Mouse (Mus musculus): ENCODE results near the gene Slc35e4.

DNA sequence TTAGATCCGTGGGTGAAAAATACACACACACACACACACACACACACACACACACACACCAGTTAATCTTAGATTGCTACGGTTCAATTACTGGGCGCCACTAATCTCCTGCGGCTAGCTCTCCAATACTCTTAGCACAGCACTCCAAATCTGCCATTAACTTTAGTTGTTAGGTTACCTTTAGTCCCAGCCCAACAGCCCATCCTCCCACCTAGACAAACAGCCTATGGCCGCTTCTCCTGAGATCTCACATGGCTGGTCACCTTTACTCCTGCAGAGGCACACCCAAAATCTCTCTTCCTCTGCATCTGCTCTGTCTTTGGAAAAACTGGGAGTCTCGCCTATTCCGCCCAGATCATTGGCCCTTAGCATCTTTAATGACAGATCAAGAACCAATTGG lies 26.9 kb upstream of the Slc35e4 start:
- TF ChIP-seq USF1 (IDR thresholded peaks at IDR 0.05; ENCODE audit: low read depth) (no peak), MYOG (IDR thresholded peaks at IDR 0.05; ENCODE audit: control insufficient read depth in 1 of 3, insufficient read depth in 1 of 3, insufficient read length in 2 of 3, low read depth in 2 of 3) (no peak), POLR2A (IDR thresholded peaks at IDR 0.05; ENCODE audit: insufficient read length, low read depth) (no peak), MAX (IDR thresholded peaks at IDR 0.05; ENCODE audit: low read depth) (no peak), POLR2AphosphoS2 (IDR thresholded peaks at IDR 0.05; ENCODE audit: insufficient read length, low read depth) (no peak), TCF12 (IDR thresholded peaks at IDR 0.05; ENCODE audit: insufficient read depth, poor library complexity, severe bottlenecking) (no peak), SRF (IDR thresholded peaks at IDR 0.05; ENCODE audit: control insufficient read depth, insufficient read length, low read depth) (no peak), MYOD1 (IDR thresholded peaks at IDR 0.05; ENCODE audit: control insufficient read depth in 1 of 3, insufficient read length in 2 of 3, low read depth in 2 of 3) (no peak)

All from myocyte (in vitro differentiated cells).